Mouse (Mus musculus) MEL (cell line): Measurements from ENCODE around the gene Ndrg2. TPM values are rescaled to one million over a fixed set of nuclear protein-coding genes. Genes with fewer than 3 reads are reported as not detected.
A peak's percentile ranks its signal among the peaks of the same experiment; 100 is the strongest.

ENCODE experiments used
- DNase-seq: peaks from one replicate; pipeline ENCODE4 v3.0.0; 2011; ENCODE audit warnings: low read depth, low spot score
- H3K27ac ChIP-seq: 2 replicates; pipeline ENCODE4 v1.5.1; 2012; ENCODE audit warnings: low read depth, mild to moderate bottlenecking, control low read depth, low read length, moderate library complexity; ENCODE audit not compliant: control insufficient read depth
- H3K27me3 ChIP-seq, 2 experiments: fragments of 150-350 bp in 1 of 2; sonication (generic) in 1 of 2; 2 replicates each; pipeline ENCODE4 v1.6.1; 2012; ENCODE audit warnings: low read length in 2 of 2, mild to moderate bottlenecking in 2 of 2, improper control_type of control experiment in 1 of 2, moderate library complexity in 1 of 2; ENCODE audit not compliant: insufficient read depth in 2 of 2, control insufficient read depth in 1 of 2
- H3K36me3 ChIP-seq, 2 experiments: 2 replicates each; pipeline ENCODE4 v1.6.1; 2012 to 2014; ENCODE audit warnings: low read length in 2 of 2, improper control_type of control experiment in 1 of 2, inconsistent platforms in 1 of 2, mild to moderate bottlenecking in 1 of 2; ENCODE audit not compliant: insufficient read depth in 2 of 2, control insufficient read depth in 1 of 2
- H3K4me1 ChIP-seq, 2 experiments: fragments of 150-350 bp in 1 of 2; sonication (generic) in 1 of 2; 2 replicates each; pipeline ENCODE4 v1.6.1; 2012; ENCODE audit warnings: low read length in 2 of 2, improper control_type of control experiment in 1 of 2, mild to moderate bottlenecking in 1 of 2; ENCODE audit not compliant: insufficient read depth in 2 of 2, control insufficient read depth in 1 of 2
- H3K4me3 ChIP-seq, 2 experiments: fragments of 150-350 bp in 1 of 2; sonication (generic) in 1 of 2; 2 replicates each; pipeline ENCODE4 v1.5.1; 2012; ENCODE audit warnings: low read depth in 2 of 2, low read length in 2 of 2, mild to moderate bottlenecking in 2 of 2, moderate library complexity in 2 of 2, control low read depth in 1 of 2, improper control_type of control experiment in 1 of 2; ENCODE audit not compliant: control insufficient read depth in 1 of 2, insufficient read depth in 1 of 2
- H3K79me2 ChIP-seq: 2 replicates; pipeline ENCODE4 v1.6.1; 2012; ENCODE audit warnings: mild to moderate bottlenecking, low read length, moderate library complexity; ENCODE audit not compliant: control insufficient read depth, poor library complexity, insufficient read depth
- H3K9ac ChIP-seq: 2 replicates; pipeline ENCODE4 v1.6.1; 2012; ENCODE audit warnings: low read depth, mild to moderate bottlenecking, control low read depth, low read length, moderate library complexity; ENCODE audit not compliant: control insufficient read depth, poor library complexity, severe bottlenecking
- H3K9me3 ChIP-seq: fragments of 150-350 bp; sonication (generic); replicated peaks from 2 replicates; pipeline ENCODE4 v1.6.1; 2012; ENCODE audit warnings: mild to moderate bottlenecking, low read length, improper control_type of control experiment, moderate library complexity; ENCODE audit not compliant: insufficient read depth
- CHD2 ChIP-seq: IDR thresholded peaks from 2 replicates; pipeline ENCODE4 v1.6.1; 2011; ENCODE audit warnings: low read length, improper control_type of control experiment
- CTCF ChIP-seq, 3 experiments: IDR thresholded peaks in 2 of 3; conservative IDR thresholded peaks in 1 of 3; 2 replicates each; pipeline ENCODE4 v1.5.1; 2011 to 2012; ENCODE audit warnings: low read length in 3 of 3, low read depth in 2 of 3, mild to moderate bottlenecking in 2 of 3, improper control_type of control experiment in 1 of 3, inconsistent platforms in 1 of 3, mixed read lengths in 1 of 3, moderate library complexity in 1 of 3; ENCODE audit not compliant: control insufficient read depth in 1 of 3, insufficient read depth in 1 of 3, poor library complexity in 1 of 3, severe bottlenecking in 1 of 3
- ELF1 ChIP-seq: IDR thresholded peaks from 2 replicates; pipeline ENCODE4 v1.6.1; 2014; ENCODE audit warnings: low read depth, mild to moderate bottlenecking, inconsistent platforms, low read length, improper control_type of control experiment, moderate library complexity
- EP300 ChIP-seq, 2 experiments: IDR thresholded peaks; 2 replicates each; pipeline ENCODE4 v1.6.1; 2011; ENCODE audit warnings: improper control_type of control experiment in 2 of 2, low read length in 2 of 2, low read depth in 1 of 2, mild to moderate bottlenecking in 1 of 2
- ETS1 ChIP-seq: IDR thresholded peaks from 2 replicates; pipeline ENCODE4 v1.6.1; 2012; ENCODE audit warnings: low read depth, mild to moderate bottlenecking, inconsistent platforms, low read length, improper control_type of control experiment, moderate library complexity
- GABPA ChIP-seq: IDR thresholded peaks from 2 replicates; pipeline ENCODE4 v1.6.1; 2012; ENCODE audit warnings: low read depth, mild to moderate bottlenecking, inconsistent platforms, low read length, improper control_type of control experiment, moderate library complexity
- HCFC1 ChIP-seq: IDR thresholded peaks from 2 replicates; pipeline ENCODE4 v1.6.1; 2012; ENCODE audit warnings: low read depth, mild to moderate bottlenecking, inconsistent platforms, low read length, improper control_type of control experiment, moderate library complexity
- KAT2A ChIP-seq: conservative IDR thresholded peaks from 2 replicates; pipeline ENCODE4 v1.6.1; 2012; ENCODE audit warnings: low read depth, low read length, improper control_type of control experiment, inconsistent platforms
- MEF2A ChIP-seq: IDR thresholded peaks from 2 replicates; pipeline ENCODE4 v1.6.1; 2014; ENCODE audit warnings: low read depth, mild to moderate bottlenecking, inconsistent platforms, low read length, improper control_type of control experiment; ENCODE audit not compliant: poor library complexity, insufficient replicate concordance, severe bottlenecking; ENCODE audit errors: extremely low read depth
- MXI1 ChIP-seq: IDR thresholded peaks from 2 replicates; pipeline ENCODE4 v1.6.1; 2011; ENCODE audit warnings: mild to moderate bottlenecking, low read depth, low read length, improper control_type of control experiment
- MYB ChIP-seq: IDR thresholded peaks from 2 replicates; pipeline ENCODE4 v1.6.1; 2011; ENCODE audit warnings: mild to moderate bottlenecking, low read depth, low read length, improper control_type of control experiment
- NELFE ChIP-seq: IDR thresholded peaks from 2 replicates; pipeline ENCODE4 v1.6.1; 2011; ENCODE audit warnings: low read depth, low read length, improper control_type of control experiment
- NRF1 ChIP-seq: IDR thresholded peaks from 2 replicates; pipeline ENCODE4 v1.6.1; 2014; ENCODE audit warnings: low read depth, mild to moderate bottlenecking, inconsistent platforms, low read length, improper control_type of control experiment, moderate library complexity; ENCODE audit not compliant: poor library complexity, insufficient read depth, severe bottlenecking
- POLR2AphosphoS2 ChIP-seq: IDR thresholded peaks from 2 replicates; pipeline ENCODE4 v1.6.1; 2011; ENCODE audit warnings: low read length, improper control_type of control experiment
- POLR2AphosphoS5 ChIP-seq: IDR thresholded peaks from 2 replicates; pipeline ENCODE4 v1.6.1; 2012; ENCODE audit warnings: low read depth, borderline replicate concordance, mild to moderate bottlenecking, inconsistent platforms, low read length, moderate library complexity, mixed read lengths
- RAD21 ChIP-seq: IDR thresholded peaks from 2 replicates; pipeline ENCODE4 v1.6.1; 2011; ENCODE audit warnings: mild to moderate bottlenecking, low read depth, low read length, improper control_type of control experiment
- RCOR1 ChIP-seq: IDR thresholded peaks from 2 replicates; pipeline ENCODE4 v1.6.1; 2012; ENCODE audit warnings: low read depth, mild to moderate bottlenecking, inconsistent platforms, low read length, improper control_type of control experiment
- SIN3A ChIP-seq: IDR thresholded peaks from 2 replicates; pipeline ENCODE4 v1.6.1; 2012; ENCODE audit warnings: low read length, improper control_type of control experiment, inconsistent platforms
- SMC3 ChIP-seq: IDR thresholded peaks from 2 replicates; pipeline ENCODE4 v1.6.1; 2011; ENCODE audit warnings: low read depth, low read length, improper control_type of control experiment
- TAL1 ChIP-seq: IDR thresholded peaks from 2 replicates; pipeline ENCODE4 v1.6.1; 2012; ENCODE audit warnings: mild to moderate bottlenecking, inconsistent platforms, low read length, moderate library complexity, mixed read lengths
- UBTF ChIP-seq: IDR thresholded peaks from 2 replicates; pipeline ENCODE4 v1.6.1; 2012; ENCODE audit warnings: low read depth, mild to moderate bottlenecking, inconsistent platforms, low read length, improper control_type of control experiment, moderate library complexity, borderline replicate concordance; ENCODE audit not compliant: insufficient read depth
- USF1 ChIP-seq: IDR thresholded peaks from 2 replicates; pipeline ENCODE4 v1.6.1; 2014; ENCODE audit warnings: low read depth, mild to moderate bottlenecking, inconsistent platforms, low read length, improper control_type of control experiment, moderate library complexity
- ZC3H11A ChIP-seq: IDR thresholded peaks from 2 replicates; pipeline ENCODE4 v1.6.1; 2012; ENCODE audit warnings: low read depth, mild to moderate bottlenecking, inconsistent platforms, low read length, improper control_type of control experiment
- ZNF384 ChIP-seq: IDR thresholded peaks from 2 replicates; pipeline ENCODE4 v1.6.1; 2012; ENCODE audit warnings: low read depth, mild to moderate bottlenecking, inconsistent platforms, low read length, improper control_type of control experiment
- polyA plus RNA-seq, 2 experiments: library from polyadenylated mRNA; stranded (reverse) in 1 of 2; unstranded in 1 of 2; fragments of >175 nt in 1 of 2; fragments of >200 nt in 1 of 2; gene quantifications; 2 replicates each; pipeline versions ENCODE4 v1.2.1 to v1.2.4; 2012; ENCODE audit warnings: low replicate concordance in 2 of 2, low read depth in 1 of 2; ENCODE audit not compliant: insufficient read length in 2 of 2, insufficient read depth in 1 of 2, missing spikeins in 1 of 2
- total RNA-seq: library from RNA; depleted of rRNA; stranded (reverse); fragments of 300-350 nt; gene quantifications from 2 replicates; pipeline ENCODE4 v1.2.3, GENCODE M21; 2012

Gene Ndrg2
- total and polyA plus RNA-seq, 3 experiments, result 11.2 to 48.6 TPM; not detected in 1

DNA sequence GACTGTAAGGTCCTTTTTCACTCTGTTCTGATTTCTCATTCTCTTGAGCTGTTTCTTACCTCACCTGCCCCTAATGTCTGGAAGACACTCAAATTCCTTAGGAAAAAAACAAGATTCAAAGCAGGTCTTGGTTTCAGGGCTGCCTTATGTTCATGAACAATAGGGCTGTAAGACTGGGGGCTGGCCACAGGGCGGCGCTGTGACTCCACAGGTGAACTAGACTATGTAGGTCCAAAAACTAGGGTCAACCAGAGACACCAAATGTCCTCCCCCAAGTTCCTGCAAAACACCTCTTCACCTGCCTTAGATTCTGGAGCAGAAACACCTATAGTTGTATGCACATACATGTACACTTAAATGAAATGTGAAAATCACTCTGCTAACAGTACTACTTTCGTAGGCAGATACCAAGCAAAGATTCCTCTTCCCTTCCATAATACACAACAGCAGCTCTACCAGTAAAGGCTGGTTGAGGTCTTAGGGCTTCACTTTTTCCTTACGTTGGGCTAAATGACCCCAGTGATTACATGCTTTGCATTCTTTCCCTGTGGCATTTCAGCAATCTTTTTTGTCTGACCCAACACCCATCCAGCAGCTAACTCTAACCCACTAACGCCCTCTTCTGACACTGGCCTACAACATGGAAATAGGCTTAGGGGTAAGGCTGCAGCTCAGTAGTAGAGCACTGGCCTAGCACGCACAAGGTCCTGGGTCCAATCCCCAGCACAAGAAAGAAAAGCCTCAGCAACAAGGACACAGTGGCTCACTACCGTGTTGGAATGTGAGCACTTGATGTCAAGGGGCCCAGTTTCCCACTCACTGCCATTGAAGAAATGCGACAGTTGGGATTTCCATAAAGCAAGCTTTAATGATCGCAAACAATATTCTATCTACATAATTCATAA, 10.9 kb downstream of the Ndrg2 start:
- Histone ChIP-seq H3K9ac (no peak overlapping the region), H3K27me3 (no peaks in the 10 kb centered on the region)

DNA sequence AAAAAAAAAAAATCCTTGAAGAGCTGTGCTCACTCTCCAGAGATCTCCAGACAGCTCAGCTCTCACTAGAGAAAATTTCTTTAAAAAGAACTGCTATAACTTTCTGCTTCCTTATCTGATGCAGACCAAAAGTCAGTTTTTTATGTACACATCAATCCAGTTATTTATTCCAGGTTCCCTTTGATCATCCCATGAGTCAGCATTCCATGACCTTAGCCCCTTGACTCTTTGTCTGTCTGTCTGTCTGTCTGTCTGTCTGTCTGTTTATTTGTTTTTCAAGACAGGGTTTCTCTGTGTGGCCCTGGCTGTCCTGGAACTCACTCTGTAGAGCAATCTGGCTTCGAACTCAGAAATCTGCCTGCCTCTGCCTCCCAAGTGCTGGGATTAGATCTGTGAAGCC, 14.6 kb downstream of the Ndrg2 start:
- TF ChIP-seq HCFC1 (no peak), CHD2 (no peak), TAL1 (no peak), ELF1 (no peak), USF1 (no peak), EP300 (IDR thresholded peaks at IDR 0.05; ENCODE audit: low read depth in 1 of 2, low read length in 2 of 2) (no peak), POLR2AphosphoS2 (no peak), UBTF (no peak), MXI1 (no peak), MEF2A (no peak), POLR2AphosphoS5 (no peak), NRF1 (no peak), CTCF (IDR thresholded peaks at IDR 0.05 in 2 of 3, conservative IDR thresholded peaks at IDR 0.05 in 1 of 3; ENCODE audit: control insufficient read depth in 1 of 3, insufficient read depth in 1 of 3, low read depth in 2 of 3, low read length in 3 of 3, poor library complexity in 1 of 3, severe bottlenecking in 1 of 3) (no peak), NELFE (no peak), GABPA (no peak), KAT2A (no peak), MYB (no peak), ZNF384 (no peak), SIN3A (no peak), ETS1 (no peak)
- Histone ChIP-seq H3K79me2 (no peaks in the 10 kb centered on the region), H3K36me3 (peaks cover 0 to 6% of the 10 kb centered on the region in 2 experiments; a peak in 2 of 4 replicates), H3K4me1 (peaks cover 3 to 11% of the 10 kb centered on the region in 2 experiments; a peak in 3 of 4 replicates), H3K9ac (no peak overlapping the region), H3K4me3 (no peak overlapping the region), H3K27me3 (no peaks in the 10 kb centered on the region), H3K9me3 (no peaks in the 10 kb centered on the region), H3K27ac (no peak overlapping the region)
- no peak for DNase-seq

More for the DNA sequence above, 10.9 kb downstream of the Ndrg2 start:
- peak; percentile 71 for DNase-seq
- Histone ChIP-seq H3K79me2 (no peaks in the 10 kb centered on the region), H3K36me3 (peaks cover 0 to 14% of the 10 kb centered on the region in 2 experiments; a peak in 2 of 4 replicates), H3K27ac (no peak overlapping the region), H3K4me1 (peaks cover 0 to 26% of the 10 kb centered on the region in 2 experiments), H3K9me3 (no peaks in the 10 kb centered on the region), H3K4me3 (no peak overlapping the region)
- TF ChIP-seq CTCF (IDR thresholded peaks at IDR 0.05 in 2 of 3, conservative IDR thresholded peaks at IDR 0.05 in 1 of 3; ENCODE audit: control insufficient read depth in 1 of 3, insufficient read depth in 1 of 3, low read depth in 2 of 3, low read length in 3 of 3, poor library complexity in 1 of 3, severe bottlenecking in 1 of 3) (peak; percentile 60 to 90 (median 83)), ZC3H11A (peak; percentile 77), RCOR1 (no peak), RAD21 (peak; percentile 86), SMC3 (peak; percentile 75)
